Mouse (Mus musculus) cerebellum, adult 11 months (tissue): ENCODE results near the gene Gm4131.
A peak's percentile ranks its signal among the peaks of the same experiment; 100 is the strongest.

Experiments
- DNase-seq: peaks from one replicate; pipeline ENCODE4 v3.0.0; 2022

Gm4131 gene

GRCm38 (mm10) chr14:62546746-62547145 lies 20.0 kb downstream of the Gm4131 start:
- no peak for DNase-seq

GRCm38 (mm10) chr14:62546296-62546695 lies 20.4 kb downstream of the Gm4131 start:
- DNase-seq, result no peak

GRCm38 (mm10) chr14:62541751-62542150 lies 25.0 kb downstream of the Gm4131 start:
- no peak for DNase-seq

- DNase-seq, result no peak
These were observed 26.9 kb downstream of the Gm4131 start for GRCm38 (mm10) chr14:62539834-62540233.

- DNase-seq, result no peak
These were observed 29.7 kb downstream of the Gm4131 start for GRCm38 (mm10) chr14:62536988-62537387.

GRCm38 (mm10) chr14:62536127-62536526 lies 30.6 kb downstream of the Gm4131 start:
- DNase-seq, result no peak

- no peak for DNase-seq
These were observed 35.8 kb downstream of the Gm4131 start for GRCm38 (mm10) chr14:62530951-62531350.

- DNase-seq, result no peak
These were observed 53.9 kb downstream of the Gm4131 start for GRCm38 (mm10) chr14:62512845-62513244.

- DNase-seq, result no peak
These were observed 57.4 kb downstream of the Gm4131 start for GRCm38 (mm10) chr14:62509350-62509749.

GRCm38 (mm10) chr14:62506261-62506660 lies 60.5 kb downstream of the Gm4131 start:
- DNase-seq, result no peak

GRCm38 (mm10) chr14:62497391-62497790 lies 69.3 kb downstream of the Gm4131 start:
- no peak for DNase-seq

GRCm38 (mm10) chr14:62496501-62496900 lies 70.2 kb downstream of the Gm4131 start:
- no peak for DNase-seq

- no peak for DNase-seq
These were observed 73.3 kb downstream of the Gm4131 start for GRCm38 (mm10) chr14:62493456-62493855.

GRCm38 (mm10) chr14:62492196-62492850 lies 74.4 kb downstream of the Gm4131 start:
- peak; percentile 76 for DNase-seq

- peak; percentile 18 for DNase-seq
These were observed 78.5 kb downstream of the Gm4131 start for GRCm38 (mm10) chr14:62488270-62488669.

- no peak for DNase-seq
These were observed 85.3 kb downstream of the Gm4131 start for GRCm38 (mm10) chr14:62481381-62481780.

GRCm38 (mm10) chr14:62479395-62479794 lies 87.3 kb downstream of the Gm4131 start:
- DNase-seq, result no peak

GRCm38 (mm10) chr14:62474481-62474880 lies 92.2 kb downstream of the Gm4131 start:
- no peak for DNase-seq

- no peak for DNase-seq
These were observed 94.7 kb downstream of the Gm4131 start for GRCm38 (mm10) chr14:62472061-62472460.

GRCm38 (mm10) chr14:62468753-62469125 lies 98.0 kb downstream of the Gm4131 start:
- no peak for DNase-seq

- DNase-seq, result no peak
These were observed 98.5 kb downstream of the Gm4131 start for GRCm38 (mm10) chr14:62468119-62468752.

GRCm38 (mm10) chr14:62464966-62465365 lies 101.8 kb downstream of the Gm4131 start:
- peak; percentile 22 for DNase-seq

GRCm38 (mm10) chr14:62459541-62459940 lies 107.2 kb downstream of the Gm4131 start:
- DNase-seq, result no peak

GRCm38 (mm10) chr14:62457420-62458181 lies 109.1 kb downstream of the Gm4131 start:
- DNase-seq, result peak; percentile 82
